Mouse (Mus musculus) embryonic fibroblast, embryonic 13.5 days (primary cell): ENCODE results near the gene Ctbp2.

Experiments used
- CTCF ChIP-seq: IDR thresholded peaks from 2 replicates; pipeline ENCODE4 v1.5.1; 2011; ENCODE audit warnings: mild to moderate bottlenecking, control low read depth, low read length, moderate library complexity, borderline replicate concordance; ENCODE audit not compliant: insufficient read depth
- POLR2A ChIP-seq: IDR thresholded peaks from 2 replicates; pipeline ENCODE4 v1.6.1; 2011; ENCODE audit warnings: low read depth, mild to moderate bottlenecking, control low read depth, low read length, moderate library complexity

DNA sequence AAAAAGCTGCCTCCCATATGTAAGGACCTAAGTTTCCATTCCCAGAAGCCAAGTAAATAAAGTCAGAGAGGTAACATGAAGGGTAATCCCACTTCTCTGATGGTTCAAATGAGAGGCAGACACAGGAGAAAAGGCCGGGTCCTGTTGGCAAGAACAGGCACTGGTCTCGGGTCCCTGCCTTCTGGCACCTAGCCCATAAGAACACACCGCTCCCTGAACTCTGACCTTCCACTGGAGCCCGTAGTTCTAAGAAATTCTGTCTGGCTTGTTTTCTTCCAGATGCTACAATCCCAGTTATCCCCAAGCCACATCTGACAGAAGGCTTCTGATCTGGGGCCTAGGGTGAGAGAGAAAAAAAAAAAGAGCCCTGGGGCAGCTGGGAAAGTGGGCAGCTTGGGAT lies 35.7 kb downstream of the Ctbp2 start:
- no peak for TF ChIP-seq CTCF
- no peak for TF ChIP-seq POLR2A
